17 mouse cellular contexts compared by ENCODE assay signal in the genomic region with DNA sequence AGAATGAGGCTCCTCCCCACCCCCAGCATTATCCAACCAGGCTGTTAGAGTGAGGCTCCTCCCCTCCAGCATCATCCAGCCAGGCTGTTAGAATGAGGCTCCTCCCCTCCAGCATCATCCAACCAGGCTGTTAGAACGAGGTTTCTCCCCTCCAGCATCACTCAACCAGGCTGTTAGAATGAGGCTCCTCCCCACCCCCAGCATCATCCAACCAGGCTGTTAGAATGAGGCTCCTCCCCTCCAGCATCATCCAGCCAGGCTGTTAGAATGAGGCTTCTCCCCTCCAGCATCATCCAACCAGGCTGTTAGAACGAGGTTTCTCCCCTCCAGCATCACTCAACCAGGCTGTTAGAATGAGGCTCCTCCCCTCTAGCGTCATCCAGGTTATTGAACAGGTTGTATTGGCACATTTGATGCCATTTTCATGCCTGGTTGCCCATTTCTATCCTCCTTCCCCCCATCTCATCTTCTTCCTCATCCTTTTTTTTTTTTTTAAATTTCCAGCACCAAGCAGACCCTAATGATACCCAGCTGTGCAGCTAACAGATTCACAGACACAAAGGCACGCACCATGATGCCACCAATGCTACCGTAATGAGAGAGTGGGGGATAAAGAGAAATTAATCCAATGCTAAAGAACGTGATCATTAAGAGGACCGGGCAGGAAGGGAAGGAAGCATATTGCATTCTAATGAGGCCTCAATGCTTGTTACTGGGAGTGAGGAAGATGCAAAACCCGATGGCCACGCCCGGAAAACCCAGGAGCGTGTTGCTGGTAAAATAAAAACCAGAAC. TPM values are rescaled to one million over a fixed set of nuclear protein-coding genes. Genes with fewer than 3 reads are reported as not detected.
DNase-seq lines count a peak whose midpoint lies in the region; ATAC-seq lines count a peak whose summit lies in the region.
"Had no signal": no experiment of that assay in that cellular context is flagged by ENCODE, and none has a peak within 500 bp of the region (broad histone marks: within the 10 kb centered on the region; RNA-seq: fewer than 3 reads in every experiment).

No protein-coding gene starts in this region.

- H3K9ac ChIP-seq in forebrain, embryonic 11.5 days (ENCODE audit: low read length), result no peak overlapping the region
- H3K9ac ChIP-seq in hindbrain, embryonic 15.5 days, result no peak overlapping the region

- H3K27me3 ChIP-seq in forebrain, embryonic 11.5 days (ENCODE audit: control insufficient read depth, insufficient read depth, low read length), result no peaks in the 10 kb centered on the region
- H3K27me3 ChIP-seq in forebrain, embryonic 10.5 days (ENCODE audit: poor library complexity, severe bottlenecking), result no peaks in the 10 kb centered on the region
- H3K27me3 ChIP-seq in hindbrain, embryonic 15.5 days, result no peaks in the 10 kb centered on the region

- DNase-seq in forebrain, embryonic 11.5 days (ENCODE audit: low spot score), result no peak
- no peak for DNase-seq in forebrain, embryonic 10.5 days (ENCODE audit: extremely low spot score, low spot score)
- peak; percentile 45 for DNase-seq in testis, postnatal 14 days (ENCODE audit: low spot score)
- DNase-seq in testis, postnatal 10 days (ENCODE audit: low spot score), result no peak
- DNase-seq in adrenal gland, postnatal 14 days, result no peak
- no peak for DNase-seq in layer of hippocampus, postnatal 36 days
- no peak for DNase-seq in left cerebral cortex, adult 8-10 months (ENCODE audit: low spot score in 2 of 2)
- DNase-seq: adrenal gland, postnatal 36 days; cerebellum, postnatal 14 days; gastrocnemius, postnatal 14 days; kidney, adult 9 months; layer of hippocampus, adult 9-11 months; right cerebral cortex, postnatal 14 days; thymus, postnatal 36 days had no signal

- no peaks in the 10 kb centered on the region for H3K36me3 ChIP-seq in forebrain, embryonic 11.5 days (ENCODE audit: control insufficient read depth, insufficient read depth, low read length)
- H3K36me3 ChIP-seq in forebrain, embryonic 10.5 days (replicated peaks), result no peaks in the 10 kb centered on the region
- no peaks in the 10 kb centered on the region for H3K36me3 ChIP-seq in hindbrain, embryonic 15.5 days

- 66% methylated on average over 11 of the region's 11 CpGs for WGBS in forebrain, embryonic 11.5 days
- WGBS in forebrain, embryonic 10.5 days, result 81% methylated on average over 11 of the region's 11 CpGs
- 55% methylated on average over 11 of the region's 11 CpGs for WGBS in hindbrain, embryonic 15.5 days

- ATAC-seq in forebrain, embryonic 11.5 days (replicated peaks; ENCODE audit: low FRiP score), result peak; percentile 66
- peak; percentile 25; the same call in 1 of the 2 replicates for ATAC-seq in hindbrain, embryonic 15.5 days (ENCODE audit: low FRiP score, low read depth)
- ATAC-seq: inflammation-experienced regulatory T-cells, adult 6 months had no signal

- no peak overlapping the region for H3K4me2 ChIP-seq in forebrain, embryonic 11.5 days (ENCODE audit: low read depth, low read length, severe bottlenecking)
- H3K4me2 ChIP-seq in hindbrain, embryonic 15.5 days, result peak overlapping the region; percentile 23; the same call in 1 of the 2 replicates

- H3K27ac ChIP-seq in forebrain, embryonic 11.5 days (ENCODE audit: low read depth, low read length), result no peak overlapping the region
- no peak overlapping the region for H3K27ac ChIP-seq in forebrain, embryonic 10.5 days
- H3K27ac ChIP-seq in hindbrain, embryonic 15.5 days (replicated peaks), result peak overlapping the region; percentile 68
- H3K27ac ChIP-seq: stomach, postnatal 0 days had no signal

- peaks cover 2% of the 10 kb centered on the region; the same call in 1 of the 2 replicates for H3K4me1 ChIP-seq in forebrain, embryonic 11.5 days (replicated peaks; ENCODE audit: control insufficient read depth, insufficient read depth, low read length)
- peaks cover 9% of the 10 kb centered on the region for H3K4me1 ChIP-seq in forebrain, embryonic 10.5 days
- peaks cover 25% of the 10 kb centered on the region for H3K4me1 ChIP-seq in hindbrain, embryonic 15.5 days (replicated peaks)

- no peak overlapping the region for H3K4me3 ChIP-seq in forebrain, embryonic 11.5 days (ENCODE audit: low read depth, low read length)
- no peak overlapping the region for H3K4me3 ChIP-seq in forebrain, embryonic 10.5 days
- no peak overlapping the region for H3K4me3 ChIP-seq in hindbrain, embryonic 15.5 days

- no peaks in the 10 kb centered on the region for H3K9me3 ChIP-seq in forebrain, embryonic 11.5 days (ENCODE audit: control insufficient read depth, low read length)
- peaks cover 9% of the 10 kb centered on the region; the same call in 1 of the 2 replicates for H3K9me3 ChIP-seq in forebrain, embryonic 10.5 days
- H3K9me3 ChIP-seq in hindbrain, embryonic 15.5 days, result no peaks in the 10 kb centered on the region

RNA-seq across cellular contexts. Expression of a gene that starts 35.4 kb away (rescaled TPM):
- polyA plus RNA-seq in forebrain, embryonic 11.5 days (2014; fragmentation: Nextera tagmentation; extraction: Ambion mirVana), result 17.3 and 18.1 TPM in 2 replicates
- polyA plus RNA-seq in forebrain, embryonic 10.5 days (2016; fragmentation: Nextera tagmentation; extraction: Ambion mirVana), result 11.4 and 11.8 TPM in 2 replicates
- polyA plus RNA-seq in hindbrain, embryonic 15.5 days (2015; fragmentation: Nextera tagmentation; extraction: Ambion mirVana), result 27.8 and 29.7 TPM in 2 replicates
- 18.2 and 23.8 TPM in 2 replicates for total RNA-seq in adrenal gland, postnatal 14 days (2021)
- total RNA-seq in layer of hippocampus, postnatal 36 days (2021), result 10 to 100 TPM; 46.1 to 46.9 TPM
- 100 to 1,000 TPM in 2 of 4 experiments, 10 to 100 TPM in 2; 91.5 to 107 (median 100) TPM for total RNA-seq in left cerebral cortex, adult 8-10 months (2022)
- polyA plus RNA-seq: inflammation-experienced regulatory T-cells, adult 6 months had no signal
